Mouse (Mus musculus) splenic B cell, adult 2 months (primary cell): ENCODE data around the gene Sergef.

ENCODE experiments used
- DNase-seq: peaks from one replicate; pipeline ENCODE4 v3.0.0-alpha.2; 2011; ENCODE audit warnings: low read depth, low spot score
- H3K27me3 ChIP-seq: 2 replicates; pipeline ENCODE4 v1.6.1; 2012; ENCODE audit warnings: mild to moderate bottlenecking, low read length, moderate library complexity, mixed read lengths; ENCODE audit not compliant: control insufficient read depth, poor library complexity, insufficient read depth, severe bottlenecking
- H3K36me3 ChIP-seq: 2 replicates; pipeline ENCODE4 v1.6.1; 2012; ENCODE audit warnings: mild to moderate bottlenecking, low read length, moderate library complexity, mixed read lengths; ENCODE audit not compliant: control insufficient read depth, poor library complexity, insufficient read depth, severe bottlenecking

The Sergef gene

DNA sequence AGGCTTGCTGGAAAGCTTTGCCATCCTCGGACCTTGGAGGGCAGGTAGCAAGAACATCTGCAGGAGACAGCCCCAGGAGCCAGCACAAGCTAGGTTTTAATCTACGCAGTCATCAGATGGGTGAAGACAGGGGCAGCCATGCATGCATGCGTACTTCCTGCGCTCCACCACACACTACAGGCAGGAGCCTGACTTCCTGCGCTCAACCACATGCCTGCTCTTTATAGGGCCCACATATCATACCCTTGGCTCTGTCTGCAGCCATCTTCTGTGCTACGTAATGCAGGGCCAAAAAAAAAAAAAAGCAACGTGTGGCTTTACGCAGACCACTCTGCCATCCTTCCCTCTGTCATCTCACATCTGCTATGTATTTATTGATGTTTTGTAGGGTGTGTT, 32.6 kb downstream of the Sergef start:
- peak; percentile 93 for DNase-seq
- Histone ChIP-seq H3K27me3 (no peaks in the 10 kb centered on the region), H3K36me3 (no peaks in the 10 kb centered on the region; the same call in none of the 2 replicates)

DNA sequence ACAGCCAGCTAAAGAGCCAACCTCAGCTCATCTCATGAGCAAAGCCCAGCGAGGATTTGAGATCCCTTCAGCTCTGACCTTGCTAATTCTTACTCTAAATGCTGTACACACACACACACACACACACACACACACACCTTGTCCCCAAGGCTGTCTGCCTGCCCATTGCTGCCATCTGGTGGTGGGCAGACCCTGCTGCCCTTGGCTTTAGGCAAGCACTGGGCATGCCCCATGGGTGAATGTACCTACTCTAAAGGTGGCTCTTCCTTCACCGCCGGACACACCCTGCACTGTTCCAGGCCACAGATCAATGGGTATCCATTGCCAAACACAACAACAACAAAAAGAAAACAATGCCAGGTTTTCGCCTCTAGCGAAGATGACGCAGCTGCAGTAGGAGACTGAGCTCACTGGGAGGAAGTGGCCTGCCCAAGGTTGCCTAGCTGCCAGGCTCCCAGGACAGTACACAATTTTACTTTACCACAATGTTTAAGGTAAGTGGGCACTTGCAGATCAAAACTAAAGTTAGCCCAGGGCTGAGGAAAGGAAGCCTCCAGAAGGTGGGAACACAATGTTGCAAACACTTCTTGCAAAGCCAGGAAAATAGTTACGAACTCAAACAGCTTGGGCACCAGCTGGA, 33.1 kb downstream of the Sergef start:
- Histone ChIP-seq H3K36me3 (no peaks in the 10 kb centered on the region; the same call in none of the 2 replicates), H3K27me3 (no peaks in the 10 kb centered on the region)
- peak; percentile 90 for DNase-seq

DNA sequence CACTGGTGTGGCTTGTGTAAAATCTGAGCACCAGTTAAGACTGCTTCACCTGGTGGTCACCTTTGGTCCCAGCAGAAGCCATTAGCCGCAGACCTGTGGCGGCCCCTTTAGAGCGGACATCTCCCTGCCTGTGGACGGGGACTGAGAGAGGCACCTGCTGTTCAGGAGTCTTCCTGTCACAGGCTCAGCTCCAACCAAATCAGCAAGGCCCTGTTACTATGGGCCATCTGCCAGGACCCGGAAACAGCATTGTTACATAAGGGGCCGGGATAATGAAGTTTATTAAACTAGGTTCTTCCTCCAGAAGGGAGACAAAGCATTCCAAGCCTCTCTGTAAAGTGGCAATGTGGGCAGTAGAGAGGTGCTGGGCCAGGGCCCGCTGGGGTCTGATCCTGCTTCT, 36.6 kb downstream of the Sergef start:
- DNase-seq: no peak
- Histone ChIP-seq H3K36me3 (no peaks in the 10 kb centered on the region; the same call in 1 of the 2 replicates), H3K27me3 (no peaks in the 10 kb centered on the region)

DNA sequence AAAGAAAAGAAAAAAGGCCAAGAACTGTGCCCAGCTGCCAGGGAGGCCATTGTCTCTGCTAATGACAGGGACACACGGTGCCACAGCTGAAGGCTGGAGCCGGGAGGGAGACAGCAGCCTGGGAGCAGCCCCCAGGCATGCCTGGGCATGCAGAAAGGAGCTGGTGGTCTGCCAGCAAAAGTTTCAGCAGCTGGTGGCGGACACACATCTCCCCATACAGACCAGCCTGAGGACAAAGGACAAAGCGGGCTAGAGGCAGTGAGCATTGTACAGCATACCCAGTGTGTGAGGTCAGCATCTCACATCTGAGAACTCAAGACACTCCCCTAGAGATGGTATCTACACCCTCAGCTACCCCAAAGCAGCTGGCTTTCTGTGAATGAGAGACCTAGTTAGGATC, 37.5 kb downstream of the Sergef start:
- no peaks in the 10 kb centered on the region for H3K27me3 ChIP-seq
- DNase-seq: no peak

DNA sequence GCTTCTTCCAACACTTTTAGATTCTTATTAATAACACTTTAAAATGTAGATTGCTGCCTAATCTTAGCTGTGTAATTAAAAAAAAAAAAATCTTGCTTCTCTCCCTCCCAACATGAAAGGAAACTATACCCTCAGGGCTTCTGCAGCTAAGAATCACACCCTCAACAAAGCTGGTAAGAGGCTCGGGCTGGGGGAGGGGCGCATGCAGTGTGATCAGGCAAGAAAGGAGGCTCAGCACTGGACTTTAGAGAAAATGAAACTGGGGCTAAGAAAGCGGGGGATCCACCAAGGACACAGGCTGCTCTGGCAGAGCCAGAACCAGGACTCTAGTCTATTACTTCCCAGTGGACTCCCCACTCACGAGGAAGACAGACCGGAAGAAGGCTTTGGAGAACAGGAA, 38.5 kb downstream of the Sergef start:
- H3K27me3 ChIP-seq: no peaks in the 10 kb centered on the region
- DNase-seq: no peak
- H3K36me3 ChIP-seq: no peaks in the 10 kb centered on the region; the same call in 1 of the 2 replicates

More for the DNA sequence above, 37.5 kb downstream of the Sergef start:
- H3K36me3 ChIP-seq: no peaks in the 10 kb centered on the region; the same call in 1 of the 2 replicates

DNA sequence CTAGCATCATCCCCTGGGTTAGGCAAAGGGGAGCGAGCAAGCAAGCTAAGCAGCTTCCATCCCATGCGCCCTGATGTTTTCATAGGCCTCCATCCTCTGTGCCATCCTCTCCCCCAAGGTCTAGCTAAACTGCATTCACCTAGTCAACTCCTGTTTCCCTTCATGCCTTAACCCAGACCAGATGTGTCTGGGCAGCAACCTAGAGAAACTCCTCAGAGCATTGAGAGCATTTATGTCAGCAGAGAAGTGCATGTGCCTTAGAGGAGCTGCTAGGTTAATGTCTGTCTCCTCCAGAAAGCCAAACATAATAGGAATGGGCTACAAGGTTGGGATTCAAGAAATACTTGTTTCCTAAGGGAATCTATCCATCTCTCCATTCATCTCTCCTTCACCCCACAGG, 42.6 kb downstream of the Sergef start:
- no peaks in the 10 kb centered on the region for H3K27me3 ChIP-seq
- DNase-seq: no peak
- no peaks in the 10 kb centered on the region for H3K36me3 ChIP-seq

DNA sequence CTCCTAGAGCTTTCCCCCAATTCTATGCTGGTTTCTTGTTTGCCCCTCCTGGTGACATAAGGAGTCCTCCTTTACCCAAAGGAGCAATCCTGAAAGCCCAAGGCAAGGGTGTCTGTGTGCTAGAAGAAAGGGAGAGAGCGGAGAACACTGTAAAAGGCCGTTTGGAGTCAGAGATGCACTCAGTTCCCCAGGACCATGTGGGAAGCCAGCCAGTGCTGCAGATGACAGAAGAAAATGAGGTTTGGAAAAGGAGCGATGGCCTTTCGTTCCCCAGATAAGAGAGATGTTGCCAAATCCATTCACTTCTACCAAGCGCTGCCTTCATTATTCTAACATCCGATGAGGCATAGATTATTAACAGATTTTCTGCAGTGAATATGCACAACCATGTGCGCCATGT, 48.1 kb downstream of the Sergef start:
- no peak for DNase-seq
- Histone ChIP-seq H3K36me3 (no peaks in the 10 kb centered on the region), H3K27me3 (no peaks in the 10 kb centered on the region)

DNA sequence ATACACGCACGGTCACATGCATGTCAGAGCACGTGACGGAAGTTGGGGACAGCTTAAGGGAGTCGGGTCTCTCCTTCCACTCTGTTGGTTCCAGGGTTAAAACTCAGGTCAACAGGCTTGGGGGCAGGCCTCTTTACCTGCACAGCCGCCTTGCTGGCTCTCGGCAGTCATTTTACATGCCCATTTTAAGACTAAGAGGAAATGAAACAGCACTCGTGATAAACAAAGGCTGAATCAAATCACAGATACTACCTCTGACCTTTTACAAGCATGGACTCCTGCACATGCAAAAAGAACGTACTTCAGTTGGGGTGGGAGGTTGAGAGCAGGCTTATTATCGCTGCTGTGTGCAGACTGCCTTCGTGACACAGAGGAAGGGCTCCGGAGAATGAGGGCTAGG, 50.4 kb downstream of the Sergef start:
- peak; percentile 64 for DNase-seq
- no peaks in the 10 kb centered on the region for H3K27me3 ChIP-seq
- H3K36me3 ChIP-seq: no peaks in the 10 kb centered on the region

DNA sequence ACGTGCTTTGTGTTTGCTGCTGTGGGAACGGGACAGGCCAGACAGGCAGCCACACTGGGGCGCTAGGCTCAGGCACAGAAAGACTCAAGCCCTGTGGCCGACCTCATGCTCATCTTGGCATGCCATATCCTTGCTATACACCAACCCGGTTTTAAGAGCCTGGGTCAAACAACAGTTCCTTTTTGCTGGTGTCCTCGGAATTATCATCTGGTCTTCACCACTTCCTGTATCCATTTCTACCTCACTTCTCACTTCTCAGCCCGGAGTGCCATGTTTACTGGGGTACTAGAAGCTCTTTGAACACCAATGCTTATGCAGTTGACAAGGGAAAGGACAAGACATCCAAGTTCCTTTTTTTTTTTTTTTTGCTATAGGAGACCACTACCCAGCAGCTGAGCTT, 51.6 kb downstream of the Sergef start:
- peak; percentile 23 for DNase-seq
- Histone ChIP-seq H3K27me3 (no peaks in the 10 kb centered on the region), H3K36me3 (no peaks in the 10 kb centered on the region)

DNA sequence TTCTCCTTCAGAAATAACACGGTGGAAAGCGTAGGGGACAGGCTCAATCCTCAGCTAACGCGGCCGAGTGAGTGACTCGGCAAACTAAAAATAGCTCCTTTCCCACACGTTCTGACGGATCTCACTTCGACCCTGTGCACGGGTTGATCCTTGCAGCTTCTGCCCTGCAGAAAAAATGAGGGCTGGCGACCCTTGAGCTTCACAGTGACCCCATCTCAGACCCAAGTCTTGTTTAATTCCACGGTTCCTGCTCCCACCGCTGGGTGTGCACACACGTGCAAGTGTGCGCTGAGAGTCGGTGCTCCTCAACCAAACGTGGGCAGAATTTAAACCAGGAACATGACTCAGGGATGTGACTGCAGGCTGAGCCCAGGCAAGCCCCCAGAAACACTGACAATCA, 52.1 kb downstream of the Sergef start:
- no peaks in the 10 kb centered on the region for H3K36me3 ChIP-seq
- no peak for DNase-seq
- no peaks in the 10 kb centered on the region for H3K27me3 ChIP-seq

DNA sequence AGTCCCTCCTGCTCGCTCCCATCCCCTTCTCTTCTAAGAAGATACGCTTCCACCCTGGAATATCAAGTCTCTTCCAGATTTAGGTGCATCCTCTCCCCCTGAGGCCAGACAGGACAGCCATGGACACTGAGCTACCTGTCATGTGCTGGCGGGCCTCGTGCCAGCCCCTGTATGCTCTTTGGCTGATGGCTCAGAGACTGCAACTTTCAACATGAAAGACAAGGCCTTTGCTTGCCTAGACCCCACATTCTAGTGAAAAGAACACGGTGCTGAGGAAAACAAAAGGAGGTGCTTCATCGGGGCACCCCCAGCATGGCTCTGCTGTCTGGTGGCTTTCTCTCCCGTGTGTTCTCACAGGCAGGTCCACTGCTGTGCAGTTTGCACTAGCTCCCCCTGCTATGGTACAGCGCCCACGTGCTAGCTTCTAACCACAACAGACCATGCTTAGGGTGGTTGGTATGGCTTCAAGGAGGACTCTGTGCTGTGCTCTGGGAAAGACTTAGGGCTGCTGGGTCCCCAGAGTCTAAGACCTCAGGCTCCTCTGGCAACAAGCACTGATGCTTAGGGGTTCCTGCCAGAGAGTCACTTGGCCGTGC, 52.9 kb downstream of the Sergef start:
- Histone ChIP-seq H3K27me3 (no peaks in the 10 kb centered on the region), H3K36me3 (no peaks in the 10 kb centered on the region)
- no peak for DNase-seq

DNA sequence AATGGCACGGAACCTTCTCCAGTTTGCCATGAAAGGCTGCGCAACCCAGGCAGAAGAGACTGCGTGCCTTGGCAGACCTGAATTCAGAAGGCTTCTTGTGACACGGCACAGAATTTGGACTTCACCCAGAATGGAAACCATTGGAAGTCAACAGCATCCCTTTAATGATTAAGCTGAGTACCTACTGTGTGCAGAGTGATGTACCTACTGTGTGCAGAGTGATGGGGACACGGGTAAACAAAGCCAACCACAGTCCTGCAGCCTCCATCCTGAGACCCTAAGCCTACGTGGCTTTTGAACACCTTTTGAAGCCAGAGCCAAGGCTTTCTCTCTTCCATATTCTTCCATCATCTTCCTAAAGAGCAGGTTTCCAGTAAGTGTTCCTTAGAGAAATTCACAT, 56.9 kb downstream of the Sergef start:
- DNase-seq: no peak

DNA sequence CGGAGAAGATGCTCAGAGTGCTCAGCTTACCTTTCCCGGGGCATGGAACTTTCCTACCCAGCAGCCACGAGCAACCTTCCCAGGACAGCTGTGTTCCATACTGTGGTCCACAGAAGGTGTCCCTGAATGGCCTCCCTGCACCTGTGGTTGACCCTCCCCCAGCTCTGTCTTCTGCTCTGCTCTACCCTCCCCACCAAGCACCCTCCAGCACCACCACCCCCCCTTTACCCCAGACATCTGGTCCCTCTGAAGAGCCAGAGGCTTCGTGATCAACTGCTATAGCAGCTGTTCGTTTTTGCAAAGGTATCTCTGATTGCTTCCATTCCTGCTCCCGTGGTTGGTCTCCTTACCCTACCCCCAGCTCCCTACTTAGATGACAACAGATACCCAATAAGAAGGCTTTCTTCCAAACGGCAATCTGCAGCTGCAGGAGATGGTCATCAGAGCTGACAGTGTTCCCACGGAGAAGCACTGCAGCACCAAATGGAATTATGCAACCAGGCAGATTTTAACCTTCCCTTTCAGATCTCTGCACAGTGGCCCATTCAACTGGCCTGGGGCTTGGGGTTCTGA, 58.2 kb downstream of the Sergef start:
- no peaks in the 10 kb centered on the region for H3K36me3 ChIP-seq
- H3K27me3 ChIP-seq: no peaks in the 10 kb centered on the region
- no peak for DNase-seq

More for the DNA sequence above, 56.9 kb downstream of the Sergef start:
- H3K27me3 ChIP-seq: no peaks in the 10 kb centered on the region
- H3K36me3 ChIP-seq: no peaks in the 10 kb centered on the region

DNA sequence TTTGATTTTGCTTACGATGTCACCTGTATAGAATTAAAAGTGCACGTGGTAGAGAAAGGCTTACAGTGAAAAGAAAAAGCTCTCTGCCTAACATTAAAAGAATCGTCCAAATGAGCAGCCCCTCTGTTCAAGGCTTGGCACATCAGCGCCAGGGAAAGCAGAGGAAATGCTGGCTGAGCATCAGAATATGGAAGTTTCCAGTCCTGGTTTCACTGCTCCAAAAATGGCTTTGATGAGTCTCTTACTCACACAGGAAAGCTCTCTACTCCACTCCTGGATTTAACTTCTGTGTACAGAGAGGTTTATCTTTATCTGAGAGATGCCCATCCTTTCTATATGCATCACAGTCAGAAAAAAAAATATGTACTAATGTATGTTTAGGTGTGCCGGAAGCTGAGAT, 61.5 kb downstream of the Sergef start:
- DNase-seq: no peak
- H3K27me3 ChIP-seq: no peaks in the 10 kb centered on the region
- peaks cover 1% of the 10 kb centered on the region; the same call in 1 of the 2 replicates for H3K36me3 ChIP-seq

DNA sequence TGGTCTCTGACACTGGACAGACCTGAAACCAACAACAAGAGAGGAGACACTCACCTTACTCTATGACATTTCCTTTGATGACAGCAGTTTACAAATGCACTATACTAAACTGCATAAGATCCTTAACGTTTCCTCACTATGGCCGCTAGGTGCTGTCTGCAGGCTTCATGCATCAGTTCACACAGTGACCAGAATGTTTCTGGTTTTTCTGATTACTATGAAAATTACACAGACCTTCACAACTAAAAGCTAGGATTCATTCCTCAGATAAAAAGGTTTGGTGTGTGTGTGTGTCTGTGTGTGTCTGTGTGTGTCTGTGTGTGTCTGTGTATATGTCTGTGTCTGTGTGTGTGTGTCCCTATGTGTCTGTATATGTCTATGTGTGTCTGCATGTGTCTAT, 63.7 kb downstream of the Sergef start:
- no peak for DNase-seq
- Histone ChIP-seq H3K36me3 (peaks cover 3% of the 10 kb centered on the region), H3K27me3 (no peaks in the 10 kb centered on the region)
